Mouse (Mus musculus) MEL (cell line): ENCODE data around the gene Ubtf. TPM values are rescaled to one million over a fixed set of nuclear protein-coding genes. Genes with fewer than 3 reads are reported as not detected.

Source experiments
- DNase-seq: peaks from one replicate; pipeline ENCODE4 v3.0.0; 2011; ENCODE audit warnings: low read depth, low spot score
- H3K27ac ChIP-seq: 2 replicates; pipeline ENCODE4 v1.5.1; 2012; ENCODE audit warnings: low read depth, mild to moderate bottlenecking, control low read depth, low read length, moderate library complexity; ENCODE audit not compliant: control insufficient read depth
- H3K27me3 ChIP-seq, 2 experiments: fragments of 150-350 bp in 1 of 2; sonication (generic) in 1 of 2; 2 replicates each; pipeline ENCODE4 v1.6.1; 2012; ENCODE audit warnings: low read length in 2 of 2, mild to moderate bottlenecking in 2 of 2, improper control_type of control experiment in 1 of 2, moderate library complexity in 1 of 2; ENCODE audit not compliant: insufficient read depth in 2 of 2, control insufficient read depth in 1 of 2
- H3K36me3 ChIP-seq, 2 experiments: 2 replicates each; pipeline ENCODE4 v1.6.1; 2012 to 2014; ENCODE audit warnings: low read length in 2 of 2, improper control_type of control experiment in 1 of 2, inconsistent platforms in 1 of 2, mild to moderate bottlenecking in 1 of 2; ENCODE audit not compliant: insufficient read depth in 2 of 2, control insufficient read depth in 1 of 2
- H3K4me1 ChIP-seq, 2 experiments: fragments of 150-350 bp in 1 of 2; sonication (generic) in 1 of 2; 2 replicates each; pipeline ENCODE4 v1.6.1; 2012; ENCODE audit warnings: low read length in 2 of 2, improper control_type of control experiment in 1 of 2, mild to moderate bottlenecking in 1 of 2; ENCODE audit not compliant: insufficient read depth in 2 of 2, control insufficient read depth in 1 of 2
- H3K4me3 ChIP-seq, 2 experiments: fragments of 150-350 bp in 1 of 2; sonication (generic) in 1 of 2; 2 replicates each; pipeline ENCODE4 v1.5.1; 2012; ENCODE audit warnings: low read depth in 2 of 2, low read length in 2 of 2, mild to moderate bottlenecking in 2 of 2, moderate library complexity in 2 of 2, control low read depth in 1 of 2, improper control_type of control experiment in 1 of 2; ENCODE audit not compliant: control insufficient read depth in 1 of 2, insufficient read depth in 1 of 2
- H3K79me2 ChIP-seq: 2 replicates; pipeline ENCODE4 v1.6.1; 2012; ENCODE audit warnings: mild to moderate bottlenecking, low read length, moderate library complexity; ENCODE audit not compliant: control insufficient read depth, poor library complexity, insufficient read depth
- H3K9ac ChIP-seq: 2 replicates; pipeline ENCODE4 v1.6.1; 2012; ENCODE audit warnings: low read depth, mild to moderate bottlenecking, control low read depth, low read length, moderate library complexity; ENCODE audit not compliant: control insufficient read depth, poor library complexity, severe bottlenecking
- H3K9me3 ChIP-seq: fragments of 150-350 bp; sonication (generic); replicated peaks from 2 replicates; pipeline ENCODE4 v1.6.1; 2012; ENCODE audit warnings: mild to moderate bottlenecking, low read length, improper control_type of control experiment, moderate library complexity; ENCODE audit not compliant: insufficient read depth
- BHLHE40 ChIP-seq: IDR thresholded peaks from 2 replicates; pipeline ENCODE4 v1.6.1; 2012; ENCODE audit warnings: low read depth, mild to moderate bottlenecking, inconsistent platforms, low read length, improper control_type of control experiment, borderline replicate concordance
- CTCF ChIP-seq, 3 experiments: IDR thresholded peaks in 2 of 3; conservative IDR thresholded peaks in 1 of 3; 2 replicates each; pipeline ENCODE4 v1.5.1; 2011 to 2012; ENCODE audit warnings: low read length in 3 of 3, low read depth in 2 of 3, mild to moderate bottlenecking in 2 of 3, improper control_type of control experiment in 1 of 3, inconsistent platforms in 1 of 3, mixed read lengths in 1 of 3, moderate library complexity in 1 of 3; ENCODE audit not compliant: control insufficient read depth in 1 of 3, insufficient read depth in 1 of 3, poor library complexity in 1 of 3, severe bottlenecking in 1 of 3
- E2F4 ChIP-seq: IDR thresholded peaks from 2 replicates; pipeline ENCODE4 v1.6.1; 2011; ENCODE audit warnings: low read depth, low read length, improper control_type of control experiment, borderline replicate concordance
- EP300 ChIP-seq, 2 experiments: IDR thresholded peaks; 2 replicates each; pipeline ENCODE4 v1.6.1; 2011; ENCODE audit warnings: improper control_type of control experiment in 2 of 2, low read length in 2 of 2, low read depth in 1 of 2, mild to moderate bottlenecking in 1 of 2
- ETS1 ChIP-seq: IDR thresholded peaks from 2 replicates; pipeline ENCODE4 v1.6.1; 2012; ENCODE audit warnings: low read depth, mild to moderate bottlenecking, inconsistent platforms, low read length, improper control_type of control experiment, moderate library complexity
- GABPA ChIP-seq: IDR thresholded peaks from 2 replicates; pipeline ENCODE4 v1.6.1; 2012; ENCODE audit warnings: low read depth, mild to moderate bottlenecking, inconsistent platforms, low read length, improper control_type of control experiment, moderate library complexity
- JUND ChIP-seq: IDR thresholded peaks from 2 replicates; pipeline ENCODE4 v1.6.1; 2011; ENCODE audit warnings: low read depth, mild to moderate bottlenecking, improper control_type of control experiment, low read length
- MEF2A ChIP-seq: IDR thresholded peaks from 2 replicates; pipeline ENCODE4 v1.6.1; 2014; ENCODE audit warnings: low read depth, mild to moderate bottlenecking, inconsistent platforms, low read length, improper control_type of control experiment; ENCODE audit not compliant: poor library complexity, insufficient replicate concordance, severe bottlenecking; ENCODE audit errors: extremely low read depth
- MXI1 ChIP-seq: IDR thresholded peaks from 2 replicates; pipeline ENCODE4 v1.6.1; 2011; ENCODE audit warnings: mild to moderate bottlenecking, low read depth, low read length, improper control_type of control experiment
- POLR2AphosphoS2 ChIP-seq: IDR thresholded peaks from 2 replicates; pipeline ENCODE4 v1.6.1; 2011; ENCODE audit warnings: low read length, improper control_type of control experiment
- POLR2AphosphoS5 ChIP-seq: IDR thresholded peaks from 2 replicates; pipeline ENCODE4 v1.6.1; 2012; ENCODE audit warnings: low read depth, borderline replicate concordance, mild to moderate bottlenecking, inconsistent platforms, low read length, moderate library complexity, mixed read lengths
- RCOR1 ChIP-seq: IDR thresholded peaks from 2 replicates; pipeline ENCODE4 v1.6.1; 2012; ENCODE audit warnings: low read depth, mild to moderate bottlenecking, inconsistent platforms, low read length, improper control_type of control experiment
- SIN3A ChIP-seq: IDR thresholded peaks from 2 replicates; pipeline ENCODE4 v1.6.1; 2012; ENCODE audit warnings: low read length, improper control_type of control experiment, inconsistent platforms
- TAL1 ChIP-seq: IDR thresholded peaks from 2 replicates; pipeline ENCODE4 v1.6.1; 2012; ENCODE audit warnings: mild to moderate bottlenecking, inconsistent platforms, low read length, moderate library complexity, mixed read lengths
- TBP ChIP-seq: IDR thresholded peaks from 2 replicates; pipeline ENCODE4 v1.8.0; 2011; ENCODE audit warnings: low read depth, low read length, improper control_type of control experiment
- UBTF ChIP-seq: IDR thresholded peaks from 2 replicates; pipeline ENCODE4 v1.6.1; 2012; ENCODE audit warnings: low read depth, mild to moderate bottlenecking, inconsistent platforms, low read length, improper control_type of control experiment, moderate library complexity, borderline replicate concordance; ENCODE audit not compliant: insufficient read depth
- polyA plus RNA-seq, 2 experiments: library from polyadenylated mRNA; stranded (reverse) in 1 of 2; unstranded in 1 of 2; fragments of >175 nt in 1 of 2; fragments of >200 nt in 1 of 2; gene quantifications; 2 replicates each; pipeline versions ENCODE4 v1.2.1 to v1.2.4; 2012; ENCODE audit warnings: low replicate concordance in 2 of 2, low read depth in 1 of 2; ENCODE audit not compliant: insufficient read length in 2 of 2, insufficient read depth in 1 of 2, missing spikeins in 1 of 2
- total RNA-seq: library from RNA; depleted of rRNA; stranded (reverse); fragments of 300-350 nt; gene quantifications from 2 replicates; pipeline ENCODE4 v1.2.3, GENCODE M21; 2012

Ubtf gene
- total and polyA plus RNA-seq, 3 experiments: 76.5 to 189 (median 145) TPM

DNA sequence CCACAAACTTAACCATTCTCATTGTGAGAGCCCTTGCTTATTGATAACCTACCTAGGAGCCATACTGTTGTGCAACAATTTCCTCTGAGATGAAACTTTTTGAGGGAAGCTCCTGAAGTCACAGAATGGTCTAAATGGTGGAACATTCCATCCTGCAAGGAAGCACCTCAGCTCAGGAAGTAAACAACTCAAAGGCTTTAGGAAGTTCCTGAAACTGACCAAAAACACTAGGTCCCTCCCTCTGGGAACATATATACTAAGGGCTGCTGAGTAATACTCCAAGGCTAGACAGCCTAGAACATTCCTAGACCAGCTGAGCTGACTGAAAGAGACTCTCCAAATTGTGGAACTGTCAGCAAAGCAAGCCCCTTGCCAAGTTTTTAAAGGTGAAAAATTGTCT lies 13.5 kb upstream of the Ubtf start:
- TF ChIP-seq POLR2AphosphoS2: no peak
- TF ChIP-seq E2F4: no peak
- TF ChIP-seq TBP: no peak
- no peak for TF ChIP-seq BHLHE40
- TF ChIP-seq POLR2AphosphoS5: no peak
- TF ChIP-seq MXI1: no peak
- TF ChIP-seq MEF2A: no peak
- no peak for TF ChIP-seq JUND
- no peak for TF ChIP-seq CTCF (IDR thresholded peaks at IDR 0.05 in 2 of 3, conservative IDR thresholded peaks at IDR 0.05 in 1 of 3; ENCODE audit: control insufficient read depth in 1 of 3, insufficient read depth in 1 of 3, low read depth in 2 of 3, low read length in 3 of 3, poor library complexity in 1 of 3, severe bottlenecking in 1 of 3)
- no peak for TF ChIP-seq RCOR1
- no peak for TF ChIP-seq SIN3A
- no peak overlapping the region for H3K27ac ChIP-seq
- H3K79me2 ChIP-seq: no peaks in the 10 kb centered on the region
- H3K4me1 ChIP-seq: no peaks in the 10 kb centered on the region
- no peaks in the 10 kb centered on the region for H3K36me3 ChIP-seq
- H3K4me3 ChIP-seq: no peak overlapping the region
- H3K27me3 ChIP-seq: peaks cover 20 to 25% of the 10 kb centered on the region in 2 experiments
- H3K9ac ChIP-seq: no peak overlapping the region
- no peak for DNase-seq
- no peaks in the 10 kb centered on the region for H3K9me3 ChIP-seq

DNA sequence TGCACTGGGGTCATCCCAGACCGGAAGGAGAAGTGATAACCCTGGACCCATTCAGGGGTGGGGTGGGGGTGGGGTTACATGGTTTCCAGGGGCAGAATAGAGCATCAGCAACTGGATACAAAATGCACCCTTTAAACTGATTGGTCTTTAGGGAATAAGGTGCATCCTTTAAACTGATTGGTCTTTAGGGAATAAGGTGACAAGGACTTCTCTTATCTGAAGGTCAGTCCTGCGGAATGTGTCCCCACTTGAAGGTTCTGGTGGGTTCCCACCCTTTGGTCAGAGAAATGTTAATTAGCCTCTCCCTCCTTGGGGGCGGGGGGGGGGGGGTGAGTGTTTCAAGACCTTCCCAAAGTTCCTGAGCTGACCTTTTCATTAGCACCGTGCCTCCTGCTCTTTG lies 12.3 kb upstream of the Ubtf start:
- Histone ChIP-seq H3K4me1 (no peaks in the 10 kb centered on the region), H3K36me3 (no peaks in the 10 kb centered on the region), H3K9ac (no peak overlapping the region), H3K27me3 (peaks cover 20 to 30% of the 10 kb centered on the region in 2 experiments), H3K9me3 (no peaks in the 10 kb centered on the region), H3K4me3 (no peak overlapping the region), H3K27ac (no peak overlapping the region), H3K79me2 (no peaks in the 10 kb centered on the region)
- TF ChIP-seq SIN3A: no peak
- TF ChIP-seq E2F4: no peak
- TF ChIP-seq EP300 (IDR thresholded peaks at IDR 0.05; ENCODE audit: low read depth in 1 of 2, low read length in 2 of 2): no peak
- TF ChIP-seq ETS1: no peak
- TF ChIP-seq UBTF: no peak
- TF ChIP-seq GABPA: no peak
- TF ChIP-seq TAL1: no peak
- no peak for DNase-seq
